Mouse (Mus musculus): ENCODE results near the gene Mfap4. TPM values are rescaled to one million over a fixed set of nuclear protein-coding genes. Genes with fewer than 3 reads are reported as not detected.
A peak's percentile ranks its signal among the peaks of the same experiment; 100 is the strongest.

The Mfap4 gene
- polyA plus RNA-seq, 1 experiment from 2014 or later, result 367 TPM

GRCm38 (mm10) chr11:61494129-61494997, 9.1 kb downstream of the Mfap4 start, which contains the start of gene Mapk7:
Gene Mapk7, minus strand, starts transcription at chr11:61494406.
- peak within 1 kb of the TSS; percentile 92 for H3K4me3 ChIP-seq (ENCODE audit: low read depth, low read length)
- peak within 1 kb of the TSS; percentile 80 for H3K9ac ChIP-seq (replicated peaks; ENCODE audit: low read depth, low read length)
- peak; percentile 94 for ATAC-seq (ENCODE audit: insufficient number of reproducible peaks, insufficient read depth, low FRiP score, low read depth)
- 1% methylated on average over 56 of the region's 62 CpGs for WGBS
- peak within 1 kb of the TSS; percentile 92 for H3K4me2 ChIP-seq (replicated peaks; ENCODE audit: low read depth, low read length)
- H3K36me3 ChIP-seq (ENCODE audit: control insufficient read depth, insufficient read depth, low read length), result peaks cover 27% of the 10 kb centered on the region
- H3K27me3 ChIP-seq (ENCODE audit: control insufficient read depth, insufficient read depth, low read length), result no peaks in the 10 kb centered on the region
- H3K27ac ChIP-seq (ENCODE audit: low read length), result peak within 1 kb of the TSS; percentile 90
- H3K9me3 ChIP-seq (ENCODE audit: control insufficient read depth, low read depth, low read length), result no peaks in the 10 kb centered on the region
- peaks cover 9% of the 10 kb centered on the region; the same call in 1 of the 2 replicates for H3K4me1 ChIP-seq (ENCODE audit: control insufficient read depth, insufficient read depth, low read length)

- H3K27ac ChIP-seq (ENCODE audit: low read length), result peak overlapping the region; percentile 89; the same call in 1 of the 2 replicates
- H3K9me3 ChIP-seq (ENCODE audit: control insufficient read depth, low read depth, low read length), result no peaks in the 10 kb centered on the region
- H3K4me2 ChIP-seq (replicated peaks; ENCODE audit: low read depth, low read length), result no peak overlapping the region
- H3K27me3 ChIP-seq (ENCODE audit: control insufficient read depth, insufficient read depth, low read length), result no peaks in the 10 kb centered on the region
- WGBS, result 74% methylated on average over 2 of the region's 2 CpGs
- H3K4me3 ChIP-seq (ENCODE audit: low read depth, low read length), result no peak overlapping the region
- no peak overlapping the region for H3K9ac ChIP-seq (replicated peaks; ENCODE audit: low read depth, low read length)
- no peak for ATAC-seq (ENCODE audit: insufficient number of reproducible peaks, insufficient read depth, low FRiP score, low read depth)
- peaks cover 9% of the 10 kb centered on the region; the same call in 1 of the 2 replicates for H3K4me1 ChIP-seq (ENCODE audit: control insufficient read depth, insufficient read depth, low read length)
- H3K36me3 ChIP-seq (ENCODE audit: control insufficient read depth, insufficient read depth, low read length), result peaks cover 15% of the 10 kb centered on the region
These were observed 10.3 kb downstream of the Mfap4 start for GRCm38 (mm10) chr11:61495528-61495927.

GRCm38 (mm10) chr11:61497490-61497889, 12.3 kb downstream of the Mfap4 start:
- Histone ChIP-seq H3K27ac (ENCODE audit: low read length) (no peak overlapping the region), H3K4me2 (replicated peaks; ENCODE audit: low read depth, low read length) (no peak overlapping the region), H3K4me3 (ENCODE audit: low read depth, low read length) (no peak overlapping the region), H3K9me3 (ENCODE audit: control insufficient read depth, low read depth, low read length) (no peaks in the 10 kb centered on the region), H3K4me1 (ENCODE audit: control insufficient read depth, insufficient read depth, low read length) (peaks cover 8% of the 10 kb centered on the region; the same call in 1 of the 2 replicates), H3K36me3 (ENCODE audit: control insufficient read depth, insufficient read depth, low read length) (no peaks in the 10 kb centered on the region), H3K9ac (replicated peaks; ENCODE audit: low read depth, low read length) (no peak overlapping the region), H3K27me3 (ENCODE audit: control insufficient read depth, insufficient read depth, low read length) (no peaks in the 10 kb centered on the region)
- WGBS, result 72% methylated on average over 1 of the region's 1 CpGs
- ATAC-seq (ENCODE audit: insufficient number of reproducible peaks, insufficient read depth, low FRiP score, low read depth), result no peak

- 62% methylated on average over 6 of the region's 6 CpGs for WGBS
- H3K9me3 ChIP-seq (ENCODE audit: control insufficient read depth, low read depth, low read length), result no peaks in the 10 kb centered on the region
- ATAC-seq (ENCODE audit: insufficient number of reproducible peaks, insufficient read depth, low FRiP score, low read depth), result no peak
- no peak overlapping the region for H3K4me3 ChIP-seq (ENCODE audit: low read depth, low read length)
- no peaks in the 10 kb centered on the region for H3K27me3 ChIP-seq (ENCODE audit: control insufficient read depth, insufficient read depth, low read length)
- no peaks in the 10 kb centered on the region; the same call in 1 of the 2 replicates for H3K4me1 ChIP-seq (ENCODE audit: control insufficient read depth, insufficient read depth, low read length)
- H3K4me2 ChIP-seq (replicated peaks; ENCODE audit: low read depth, low read length), result no peak overlapping the region
- H3K27ac ChIP-seq (ENCODE audit: low read length), result no peak overlapping the region
- no peak overlapping the region for H3K9ac ChIP-seq (replicated peaks; ENCODE audit: low read depth, low read length)
- H3K36me3 ChIP-seq (ENCODE audit: control insufficient read depth, insufficient read depth, low read length), result no peaks in the 10 kb centered on the region
These were observed 13.7 kb downstream of the Mfap4 start for GRCm38 (mm10) chr11:61498736-61499504.

GRCm38 (mm10) chr11:61503933-61504332, 18.7 kb downstream of the Mfap4 start:
- Histone ChIP-seq H3K9ac (replicated peaks; ENCODE audit: low read depth, low read length) (no peak overlapping the region), H3K27ac (ENCODE audit: low read length) (no peak overlapping the region), H3K4me3 (ENCODE audit: low read depth, low read length) (no peak overlapping the region), H3K9me3 (ENCODE audit: control insufficient read depth, low read depth, low read length) (no peaks in the 10 kb centered on the region), H3K27me3 (ENCODE audit: control insufficient read depth, insufficient read depth, low read length) (no peaks in the 10 kb centered on the region), H3K4me2 (replicated peaks; ENCODE audit: low read depth, low read length) (no peak overlapping the region), H3K4me1 (ENCODE audit: control insufficient read depth, insufficient read depth, low read length) (peaks cover 6% of the 10 kb centered on the region; the same call in 1 of the 2 replicates), H3K36me3 (ENCODE audit: control insufficient read depth, insufficient read depth, low read length) (no peaks in the 10 kb centered on the region; the same call in 1 of the 2 replicates)
- ATAC-seq (ENCODE audit: insufficient number of reproducible peaks, insufficient read depth, low FRiP score, low read depth), result no peak
- 78% methylated on average over 8 of the region's 8 CpGs for WGBS

GRCm38 (mm10) chr11:61504713-61505257, 19.6 kb downstream of the Mfap4 start, which contains the start of gene B9d1:
Gene B9d1, plus strand, starts transcription at chr11:61505144.
- H3K27ac ChIP-seq (ENCODE audit: low read length), result 0 out of 2 replicates have a peak within 1 kb of the TSS, but pooled peaks have one; percentile 22
- peak within 1 kb of the TSS; percentile 68 for H3K4me2 ChIP-seq (replicated peaks; ENCODE audit: low read depth, low read length)
- ATAC-seq (ENCODE audit: insufficient number of reproducible peaks, insufficient read depth, low FRiP score, low read depth), result peak; percentile 86
- H3K4me3 ChIP-seq (ENCODE audit: low read depth, low read length), result peak within 1 kb of the TSS; percentile 62
- H3K36me3 ChIP-seq (ENCODE audit: control insufficient read depth, insufficient read depth, low read length), result no peaks in the 10 kb centered on the region; the same call in 1 of the 2 replicates
- H3K4me1 ChIP-seq (ENCODE audit: control insufficient read depth, insufficient read depth, low read length), result peaks cover 6% of the 10 kb centered on the region; the same call in 1 of the 2 replicates
- WGBS, result under 1% methylated on average over 39 of the region's 39 CpGs
- H3K27me3 ChIP-seq (ENCODE audit: control insufficient read depth, insufficient read depth, low read length), result no peaks in the 10 kb centered on the region
- no peaks in the 10 kb centered on the region for H3K9me3 ChIP-seq (ENCODE audit: control insufficient read depth, low read depth, low read length)
- H3K9ac ChIP-seq (replicated peaks; ENCODE audit: low read depth, low read length), result peak within 1 kb of the TSS; percentile 45

- no peak for ATAC-seq (ENCODE audit: insufficient number of reproducible peaks, insufficient read depth, low FRiP score, low read depth)
- H3K4me2 ChIP-seq (replicated peaks; ENCODE audit: low read depth, low read length), result no peak overlapping the region
These were observed 29.7 kb downstream of the Mfap4 start for GRCm38 (mm10) chr11:61514953-61515352.

GRCm38 (mm10) chr11:61517971-61518370, 32.7 kb downstream of the Mfap4 start:
- no peak for ATAC-seq (ENCODE audit: insufficient number of reproducible peaks, insufficient read depth, low FRiP score, low read depth)
- no peaks in the 10 kb centered on the region for H3K9me3 ChIP-seq (ENCODE audit: control insufficient read depth, low read depth, low read length)
- no peak overlapping the region for H3K4me2 ChIP-seq (replicated peaks; ENCODE audit: low read depth, low read length)
- no peak overlapping the region for H3K27ac ChIP-seq (ENCODE audit: low read length)
- H3K9ac ChIP-seq (replicated peaks; ENCODE audit: low read depth, low read length), result no peak overlapping the region
- WGBS, result 81% methylated on average over 1 of the region's 1 CpGs
- H3K4me3 ChIP-seq (ENCODE audit: low read depth, low read length), result no peak overlapping the region
- peaks cover 29% of the 10 kb centered on the region for H3K36me3 ChIP-seq (ENCODE audit: control insufficient read depth, insufficient read depth, low read length)
- H3K4me1 ChIP-seq (ENCODE audit: control insufficient read depth, insufficient read depth, low read length), result no peaks in the 10 kb centered on the region
- no peaks in the 10 kb centered on the region for H3K27me3 ChIP-seq (ENCODE audit: control insufficient read depth, insufficient read depth, low read length)

More at GRCm38 (mm10) chr11:61514953-61515352, 29.7 kb downstream of the Mfap4 start:
- Histone ChIP-seq H3K27ac (ENCODE audit: low read length) (no peak overlapping the region), H3K9ac (replicated peaks; ENCODE audit: low read depth, low read length) (no peak overlapping the region), H3K9me3 (ENCODE audit: control insufficient read depth, low read depth, low read length) (no peaks in the 10 kb centered on the region), H3K4me3 (ENCODE audit: low read depth, low read length) (no peak overlapping the region), H3K27me3 (ENCODE audit: control insufficient read depth, insufficient read depth, low read length) (no peaks in the 10 kb centered on the region), H3K36me3 (ENCODE audit: control insufficient read depth, insufficient read depth, low read length) (peaks cover 17% of the 10 kb centered on the region), H3K4me1 (ENCODE audit: control insufficient read depth, insufficient read depth, low read length) (no peaks in the 10 kb centered on the region)
- 42% methylated on average over 3 of the region's 3 CpGs for WGBS
